Mouse (Mus musculus) layer of hippocampus, postnatal 14 days (tissue): ENCODE results near the gene Atp1a2. TPM values are rescaled to one million over a fixed set of nuclear protein-coding genes. Genes with fewer than 3 reads are reported as not detected.

Experiments
- DNase-seq, 2 experiments: peaks; one replicate each; pipeline ENCODE4 v3.0.0; 2021 to 2022; ENCODE audit warnings: low spot score in 2 of 2, mixed read lengths in 1 of 2
- total RNA-seq, 2 experiments: library from RNA; stranded (reverse); gene quantifications; 2 replicates each; pipeline ENCODE4 v1.2.3; 2021

Atp1a2 gene
- total RNA-seq, 2 experiments from 2014 or later: 610 to 641 TPM

- DNase-seq: peak in 1 of 2 experiments; percentile 59
Observed at GRCm38 (mm10) chr1:172325680-172326535, 28.0 kb upstream of the Atp1a2 start.

DNA sequence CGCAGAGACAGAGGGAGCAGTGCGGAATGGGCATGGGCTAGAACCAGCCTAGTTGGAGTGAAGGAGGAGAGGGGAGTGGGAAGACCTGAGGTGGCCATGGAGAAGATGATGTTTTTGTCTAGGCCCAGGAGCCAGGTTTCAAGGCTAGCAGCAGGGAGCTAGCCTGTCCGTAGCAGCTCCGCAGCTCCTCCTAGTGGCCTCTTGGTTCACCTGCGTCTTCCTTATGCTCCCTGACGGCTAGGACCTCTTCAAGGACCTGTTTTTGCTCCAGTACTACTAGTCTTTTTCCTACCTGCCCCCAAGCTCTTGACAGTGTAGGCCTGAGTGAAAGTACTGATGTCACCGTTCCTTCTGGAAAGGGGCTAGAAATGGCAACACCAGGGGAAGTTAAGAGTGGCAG, 26.9 kb upstream of the Atp1a2 start:
- peak; percentile 73 to 79 for DNase-seq

DNA sequence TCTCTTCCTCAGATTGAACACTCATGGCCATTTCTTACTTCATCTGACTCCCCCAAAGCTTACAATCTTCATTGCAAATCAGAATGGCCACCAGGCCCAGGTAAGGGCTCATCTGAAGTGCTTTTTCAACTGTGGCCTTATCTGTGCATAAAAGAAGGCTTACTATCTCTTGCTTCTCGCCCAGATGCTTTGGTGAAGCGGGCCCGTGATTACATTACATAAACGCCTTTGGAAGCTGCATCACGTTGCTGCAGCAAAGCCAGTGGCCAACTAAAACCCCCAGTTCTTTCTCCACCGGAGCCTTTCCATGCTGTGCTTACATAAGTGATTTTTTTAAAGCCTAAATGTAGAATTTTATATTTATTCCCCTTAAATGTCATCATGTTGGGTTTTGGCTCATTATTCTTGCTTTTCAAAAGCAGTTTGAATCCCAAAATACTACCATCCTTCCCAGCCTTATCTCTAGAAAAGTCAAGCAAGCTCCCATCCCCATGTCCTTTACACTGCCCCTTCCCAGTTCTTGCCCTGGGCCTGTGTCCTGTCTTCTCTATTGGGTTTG, 26.0 kb upstream of the Atp1a2 start:
- peak in 1 of 2 experiments; percentile 62 for DNase-seq

DNA sequence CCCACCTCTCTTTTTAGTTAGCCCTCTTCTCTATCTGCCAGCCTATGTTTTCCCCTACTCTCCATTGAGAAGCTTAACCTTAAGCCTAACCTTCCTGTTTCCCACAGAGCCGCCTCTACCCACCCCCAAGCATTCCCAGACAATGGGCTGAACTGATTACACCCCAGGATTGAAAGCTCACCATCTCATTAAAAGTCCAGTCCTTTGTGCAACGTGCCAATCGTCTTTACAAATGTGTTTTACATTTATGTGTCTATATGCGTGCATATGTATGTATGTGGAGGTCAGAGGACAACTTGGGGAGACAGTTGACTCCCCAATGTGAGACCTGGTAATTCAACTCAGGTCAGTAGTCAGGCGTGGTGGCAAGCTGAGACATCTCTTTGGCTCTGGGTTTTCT, 25.4 kb upstream of the Atp1a2 start:
- DNase-seq: no peak

DNA sequence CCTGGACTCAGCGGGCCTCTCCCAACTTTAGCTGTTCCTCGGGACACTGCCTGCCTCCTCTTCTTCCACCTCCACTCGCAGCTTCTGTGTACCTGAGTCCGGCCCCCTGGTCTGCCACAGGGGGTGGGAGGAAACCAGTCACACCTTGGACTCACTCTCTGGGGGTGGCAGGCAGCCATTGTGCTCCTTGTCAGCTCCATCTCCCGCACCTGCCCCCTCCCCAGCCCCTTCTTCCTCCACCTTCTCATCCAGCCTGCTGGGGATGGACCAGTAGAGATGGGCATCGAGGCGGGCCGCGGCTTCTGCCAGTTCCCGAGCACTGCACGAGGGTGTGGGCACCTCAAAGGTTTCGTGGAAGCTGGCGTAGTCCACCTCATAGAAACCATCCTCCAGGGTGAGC, 24.9 kb upstream of the Atp1a2 start:
- DNase-seq: no peak

DNA sequence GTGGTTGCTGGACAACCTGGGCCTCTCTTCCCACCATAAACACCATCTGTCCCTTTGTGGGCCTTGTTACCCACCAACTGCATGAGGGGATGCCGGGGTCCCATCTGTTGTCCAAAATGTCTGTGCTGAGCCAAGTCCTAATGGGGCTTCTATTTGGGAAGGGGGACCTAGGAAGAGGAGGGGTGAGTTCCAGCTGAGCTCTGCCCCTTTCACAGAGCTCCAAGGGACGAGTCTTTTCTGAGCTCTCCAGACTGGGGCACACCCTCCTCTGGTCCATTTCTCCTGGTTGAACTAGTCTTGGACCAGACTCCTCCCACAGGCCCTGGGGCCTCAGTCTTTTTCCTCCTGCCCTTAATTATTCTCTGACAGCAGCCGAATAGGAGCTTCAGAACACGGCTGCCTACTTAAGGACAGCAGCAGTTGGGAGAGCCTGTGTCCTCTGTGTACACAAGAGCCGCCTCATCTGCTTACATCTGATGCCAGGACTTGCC, 22.1 kb upstream of the Atp1a2 start:
- no peak for DNase-seq

DNA sequence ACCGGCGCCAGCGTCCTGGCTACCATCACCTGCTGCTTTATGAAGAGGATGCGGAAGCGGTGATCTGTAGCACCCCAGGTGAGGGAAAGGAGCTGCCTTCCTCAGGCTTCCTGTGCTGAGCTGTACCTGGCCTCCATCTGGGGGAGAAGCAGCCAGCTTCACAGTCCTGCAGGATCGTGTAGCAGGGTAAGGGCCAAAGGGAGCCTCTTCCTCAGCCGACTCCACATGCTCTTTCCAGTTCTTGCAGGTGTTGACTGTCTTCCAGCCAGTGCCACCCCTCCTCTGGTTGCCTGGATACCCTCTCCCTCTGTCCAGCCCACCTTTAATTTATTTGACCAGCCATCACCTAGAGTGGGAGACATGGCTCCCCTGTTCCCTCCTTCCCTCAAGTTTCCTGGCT, 21.5 kb upstream of the Atp1a2 start:
- no peak for DNase-seq

GRCm38 (mm10) chr1:172318424-172319035, 20.7 kb upstream of the Atp1a2 start:
- no peak for DNase-seq

- no peak for DNase-seq
Observed at GRCm38 (mm10) chr1:172317946-172318345, 20.1 kb upstream of the Atp1a2 start.

DNA sequence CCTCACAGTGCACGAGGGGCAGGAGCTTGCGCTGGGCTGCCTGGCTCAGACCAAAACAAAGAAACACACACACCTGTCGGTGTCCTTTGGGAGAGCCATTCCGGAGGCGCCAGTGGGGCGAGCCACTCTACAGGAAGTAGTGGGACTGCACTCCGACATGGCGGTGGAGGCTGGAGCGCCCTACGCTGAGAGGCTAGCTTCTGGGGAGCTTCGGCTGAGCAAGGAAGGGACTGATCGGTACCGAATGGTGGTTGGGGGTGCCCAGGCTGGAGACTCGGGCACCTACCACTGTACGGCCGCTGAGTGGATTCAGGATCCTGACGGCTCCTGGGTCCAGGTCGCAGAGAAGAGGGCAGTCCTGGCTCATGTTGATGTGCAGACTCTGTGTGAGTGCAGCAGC, 19.6 kb upstream of the Atp1a2 start:
- no peak for DNase-seq

DNA sequence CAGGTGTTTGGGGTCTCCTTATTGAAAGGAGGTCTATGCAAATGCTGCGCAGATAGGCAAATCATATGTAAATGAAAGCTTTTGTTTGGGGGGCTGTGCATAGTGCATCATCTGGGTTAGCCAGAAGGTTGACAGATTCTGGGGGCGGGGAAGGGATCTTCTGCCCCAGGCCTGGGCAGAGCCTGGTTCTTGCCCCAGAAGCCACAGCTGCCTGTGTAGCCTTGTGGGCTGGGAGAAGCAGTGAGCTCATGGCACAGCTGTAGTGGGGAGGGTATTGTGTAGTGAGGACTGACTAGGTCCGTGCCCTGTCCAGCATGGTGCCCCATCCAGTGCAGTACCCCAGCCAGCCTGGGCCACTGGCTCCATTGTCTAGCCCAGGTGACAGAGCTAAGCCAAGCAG, 17.0 kb upstream of the Atp1a2 start:
- no peak for DNase-seq

DNA sequence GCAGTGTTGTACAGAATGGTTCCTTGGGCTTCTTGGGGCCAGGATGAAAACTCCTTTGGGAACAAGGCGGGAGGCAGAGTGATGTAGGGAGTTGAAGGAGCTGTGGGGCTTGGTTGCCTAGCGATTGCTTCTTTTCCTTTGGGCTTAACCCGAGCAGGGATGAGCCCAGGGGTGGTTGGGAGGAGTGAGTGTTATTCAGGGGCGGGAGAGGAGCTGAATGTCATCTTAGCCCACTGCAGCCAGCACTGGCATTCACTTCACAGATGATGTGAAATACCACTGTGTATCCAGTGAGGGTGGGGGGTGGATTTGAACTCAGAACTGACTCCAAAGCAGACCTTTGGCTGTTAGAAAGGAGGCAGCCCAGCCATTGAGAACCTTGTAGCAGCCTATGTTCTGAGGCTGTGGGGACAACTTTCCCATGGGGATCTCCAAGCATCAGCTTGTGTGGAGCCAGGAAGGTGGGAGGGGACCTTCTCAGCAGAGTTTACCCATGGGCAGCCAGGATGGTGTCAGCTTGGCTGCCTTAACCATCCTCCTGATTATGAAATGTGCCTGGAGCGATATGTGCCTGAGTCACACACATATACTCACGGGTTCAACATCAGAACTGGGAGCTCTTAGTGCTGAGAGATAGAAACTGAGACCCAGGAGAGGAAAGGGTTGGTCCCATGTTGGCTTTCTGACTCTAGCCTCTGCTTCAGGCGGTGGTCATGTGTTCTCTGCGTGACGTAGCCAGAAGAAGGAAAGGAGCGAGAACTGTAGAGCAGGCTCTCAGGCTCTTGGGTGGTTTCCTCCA, 15.9 kb upstream of the Atp1a2 start:
- DNase-seq: no peak

GRCm38 (mm10) chr1:172312768-172313561, 15.1 kb upstream of the Atp1a2 start:
- DNase-seq: peak in 1 of 2 experiments; percentile 65

DNA sequence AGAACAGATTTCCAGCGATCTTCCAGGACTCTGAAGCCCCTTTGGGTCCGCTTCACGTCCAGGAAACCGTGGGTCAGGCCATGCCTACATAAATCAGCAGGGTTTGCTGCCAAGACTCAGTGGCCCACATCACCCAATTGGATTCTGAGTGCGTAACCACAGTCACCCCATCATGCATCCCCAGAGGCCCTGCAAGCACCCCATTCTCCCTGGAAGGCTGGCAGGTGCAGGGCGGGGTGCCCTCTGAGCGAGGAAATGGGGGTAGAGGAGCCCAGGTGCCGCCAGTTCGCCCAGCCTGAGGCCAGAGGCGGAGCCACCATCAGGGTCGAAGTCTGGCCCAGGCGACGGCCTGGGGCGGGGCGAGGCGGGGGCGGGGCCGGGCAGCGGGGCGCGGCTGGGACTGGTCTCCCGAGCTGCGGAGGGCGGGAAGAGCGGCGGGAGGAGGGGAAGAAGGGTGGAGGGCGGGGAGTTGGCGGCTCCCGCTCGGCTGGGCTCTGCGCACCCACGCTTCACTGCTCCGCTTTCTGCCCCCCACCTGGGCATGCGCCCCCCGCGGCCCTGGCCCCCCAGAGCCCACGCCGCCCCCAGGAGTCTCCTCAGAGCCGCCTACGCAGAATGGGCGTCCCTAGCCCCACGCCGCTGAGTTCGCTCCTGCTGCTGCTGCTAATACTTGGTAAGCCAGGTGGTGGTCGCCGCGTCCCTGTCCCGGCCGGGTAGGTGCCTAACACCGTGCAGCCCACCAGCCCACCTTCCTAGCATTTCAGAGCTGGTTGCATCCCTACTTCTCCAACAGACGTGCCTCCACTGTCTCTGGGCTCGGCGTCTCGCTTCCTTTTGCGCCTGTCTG, 14.3 kb upstream of the Atp1a2 start:
- peak; percentile 74 to 76 for DNase-seq

- peak in 1 of 2 experiments; percentile 64 for DNase-seq
Observed at GRCm38 (mm10) chr1:172311248-172311906, 13.5 kb upstream of the Atp1a2 start.

- DNase-seq: peak; percentile 93 to 96
Observed at GRCm38 (mm10) chr1:172309699-172310398, 12.0 kb upstream of the Atp1a2 start.

- DNase-seq: peak in 1 of 2 experiments; percentile 60
Observed at GRCm38 (mm10) chr1:172308409-172308808, 10.5 kb upstream of the Atp1a2 start.

- DNase-seq: no peak
Observed at GRCm38 (mm10) chr1:172307936-172308335, 10.1 kb upstream of the Atp1a2 start.
